Mouse (Mus musculus) duodenum, adult 2 months (tissue): Measurements from ENCODE around the gene Stam2. TPM values are rescaled to one million over a fixed set of nuclear protein-coding genes. Genes with fewer than 3 reads are reported as not detected.

Experiments
- polyA plus RNA-seq: library from polyadenylated mRNA; depleted of rRNA; stranded (reverse); fragments of >200 nt; gene quantifications from 2 replicates; pipeline ENCODE4 v1.2.3, GENCODE M21; 2012; ENCODE audit warnings: low replicate concordance; rRNA removed

Gene Stam2
- 5.5 and 6.0 TPM in 2 replicates for polyA plus RNA-seq

DNA sequence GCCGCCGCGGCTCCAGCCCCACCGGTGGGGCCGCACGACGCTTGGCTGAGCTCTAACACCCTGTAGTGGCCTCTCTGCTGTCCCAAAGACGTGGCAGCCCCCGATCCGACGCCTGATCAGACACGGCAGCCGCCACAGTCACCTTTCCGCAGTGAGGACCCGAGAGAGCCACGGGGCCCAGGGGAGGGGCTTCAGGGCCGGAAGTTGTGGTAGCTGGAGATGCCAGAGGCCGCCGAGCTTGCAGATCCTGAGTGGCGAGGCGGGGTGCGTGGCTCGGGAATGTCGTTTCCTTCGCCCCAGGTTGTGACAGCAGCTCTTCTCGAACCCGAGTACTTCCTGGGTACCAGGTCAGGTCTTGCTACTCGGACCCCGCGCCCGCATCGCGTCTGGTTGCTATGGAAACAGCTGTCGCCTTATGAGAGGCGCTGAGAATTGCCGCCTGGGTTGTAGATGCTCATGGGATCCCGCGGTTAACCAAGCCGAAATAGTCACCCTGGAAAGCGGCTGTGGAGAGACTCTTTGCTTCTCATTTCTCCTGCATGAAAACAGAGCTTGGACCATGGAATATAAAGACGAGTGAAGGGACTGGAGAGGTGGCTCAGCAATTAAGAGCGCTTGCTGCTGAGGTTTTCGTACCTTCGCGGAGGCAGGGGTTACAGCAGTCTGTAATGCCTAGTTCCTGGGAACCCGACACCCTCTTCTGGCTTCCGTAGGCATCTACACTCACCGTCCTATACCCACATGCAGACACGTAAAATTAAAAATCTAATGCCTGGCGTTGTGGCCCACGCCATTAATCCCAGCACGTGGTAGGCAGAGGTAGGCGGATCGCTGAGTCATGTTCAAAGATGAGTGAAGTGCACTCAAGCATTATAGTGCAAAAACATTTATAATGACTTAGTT lies at the start of gene Stam2:
Stam2 (minus strand) TSS at position 26 of the 903 bp plus-strand sequence.

DNA sequence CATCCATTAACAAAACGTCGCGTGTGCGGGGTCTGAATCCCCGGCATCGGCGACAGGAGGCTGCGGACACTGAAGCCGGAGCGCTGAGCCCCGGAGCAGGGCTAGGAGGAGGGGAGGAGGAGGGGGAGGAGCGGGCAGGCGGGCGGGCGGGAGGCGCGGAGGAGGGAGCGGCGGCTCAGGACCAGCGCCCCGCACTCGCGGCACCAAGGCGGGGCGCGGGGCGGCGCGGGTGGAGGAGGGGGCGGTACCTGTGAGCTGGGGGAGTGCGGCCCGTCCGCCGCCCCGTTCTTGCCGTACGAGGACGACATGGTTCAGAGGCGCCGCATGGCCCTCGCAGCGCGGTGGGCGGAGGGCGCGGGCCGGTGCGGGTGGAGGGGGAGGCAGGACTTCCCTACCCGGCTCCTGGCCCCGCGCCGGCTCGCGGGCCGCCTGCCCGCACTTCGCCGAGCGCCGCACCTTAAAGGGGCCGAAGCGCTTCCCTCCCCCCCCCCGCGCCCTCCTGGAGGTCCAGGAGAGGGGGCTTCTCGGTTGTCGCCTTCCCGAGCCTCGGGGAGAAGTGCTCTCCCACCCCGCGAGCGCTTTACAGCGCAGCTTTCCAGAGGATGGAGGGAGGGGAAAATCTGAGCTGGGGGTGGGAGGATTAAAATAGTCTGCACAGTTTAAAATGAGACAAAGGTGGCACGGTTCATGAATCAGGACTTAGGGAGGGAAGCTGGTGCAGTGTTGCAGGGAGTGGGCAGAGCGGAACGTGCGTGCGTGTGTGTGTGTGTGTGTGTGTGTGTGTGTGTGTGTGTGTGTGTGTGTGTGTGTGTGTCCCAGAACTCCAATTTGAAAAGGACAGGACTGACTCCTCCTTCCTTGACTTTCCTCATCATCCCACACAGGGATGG lies 65.8 kb downstream of the Stam2 start, which contains the start of gene Cacnb4:
Cacnb4 (minus strand) TSS at position 809 of the 890 bp plus-strand sequence.

Other genes with a start within 250 kb of the Stam2 start
- 0.01 TPM in 1 of 2 replicates, not detected in the other for gene Cacnb4, start 65.5 kb downstream of the Stam2 start, polyA plus RNA-seq
- gene Fmnl2, start 115.6 kb upstream of the Stam2 start, polyA plus RNA-seq = 0.57 and 0.67 TPM in 2 replicates